Mouse (Mus musculus): ENCODE results near the gene Glipr1. TPM values are rescaled to one million over a fixed set of nuclear protein-coding genes. Genes with fewer than 3 reads are reported as not detected.

Gene Glipr1
- total and polyA plus RNA-seq, 3 experiments = 341 to 1,004 (median 471) TPM

GRCm38 (mm10) chr10:111948041-111948440 is 54.4 kb downstream of the Glipr1 start:
- no peaks in the 10 kb centered on the region for H3K9me3 ChIP-seq (replicated peaks; ENCODE audit: low read length)
- H3K36me3 ChIP-seq (replicated peaks in 1 of 2; ENCODE audit: control insufficient read depth in 1 of 2, insufficient read depth in 1 of 2, low read length in 1 of 2) = no peaks in the 10 kb centered on the region
- no peaks in the 10 kb centered on the region for H3K27me3 ChIP-seq (replicated peaks)
- H3K4me3 ChIP-seq (replicated peaks in 1 of 3; ENCODE audit: low read depth in 2 of 3, low read length in 2 of 3, poor library complexity in 1 of 3) = no peak overlapping the region
- no peak overlapping the region for H3K4me2 ChIP-seq (ENCODE audit: insufficient read depth, low read depth, poor library complexity, severe bottlenecking)
- DNase-seq (ENCODE audit: extremely low read depth) = no peak
- no peaks in the 10 kb centered on the region for H3K4me1 ChIP-seq (ENCODE audit: control insufficient read depth in 1 of 2, insufficient read depth in 2 of 2)
- H3K9ac ChIP-seq (ENCODE audit: insufficient read depth, low read depth) = no peak overlapping the region
- dilution Hi-C loops (cut with MboI; ENCODE audit: extremely low pct_ligation_motif_present, extremely low pct_unique_long_range_greater_than_20kb, low sequenced_read_pairs) (no loop called here), in situ Hi-C loops (cut with MboI; ENCODE audit: low pct_ligation_motif_present, low pct_unique_long_range_greater_than_20kb, low sequenced_read_pairs) (loop anchor here (25.0 kb wide), 1 partner anchor 636 kb away; no protein-coding TSS in a partner anchor)
- no peak for TF ChIP-seq POLR2AphosphoS2 (IDR thresholded peaks at IDR 0.05; ENCODE audit: low read depth, low read length)
- TF ChIP-seq GABPA (IDR thresholded peaks at IDR 0.05; ENCODE audit: insufficient replicate concordance, low read depth, low read length) = no peak
- TF ChIP-seq ZKSCAN1 (IDR thresholded peaks at IDR 0.05; ENCODE audit: borderline replicate concordance, low read depth, low read length) = no peak
- no peak for TF ChIP-seq CTCF (conservative IDR thresholded peaks at IDR 0.05 in 1 of 2, IDR thresholded peaks at IDR 0.05 in 1 of 2; ENCODE audit: low read depth in 2 of 2, low read length in 2 of 2)
- no peak for TF ChIP-seq POLR2A (IDR thresholded peaks at IDR 0.05; ENCODE audit: low read depth, low read length)
- TF ChIP-seq BHLHE40 (IDR thresholded peaks at IDR 0.05; ENCODE audit: low read depth, low read length) = no peak
- no peak for TF ChIP-seq NELFE (IDR thresholded peaks at IDR 0.05; ENCODE audit: low read depth, low read length)
- H3K27ac ChIP-seq (ENCODE audit: insufficient read depth, low read depth) = no peak overlapping the region
- H3K79me2 ChIP-seq (replicated peaks; ENCODE audit: control insufficient read depth, extremely low read depth, insufficient read depth, poor library complexity, severe bottlenecking) = no peaks in the 10 kb centered on the region

GRCm38 (mm10) chr10:111945563-111945962 is 56.9 kb downstream of the Glipr1 start:
- DNase-seq (ENCODE audit: extremely low read depth) = no peak
- dilution Hi-C loops (cut with MboI; ENCODE audit: extremely low pct_ligation_motif_present, extremely low pct_unique_long_range_greater_than_20kb, low sequenced_read_pairs) = no loop called here

GRCm38 (mm10) chr10:111943026-111943425 is 59.4 kb downstream of the Glipr1 start:
- Histone ChIP-seq H3K27me3 (replicated peaks) (no peaks in the 10 kb centered on the region), H3K36me3 (replicated peaks in 1 of 2; ENCODE audit: control insufficient read depth in 1 of 2, insufficient read depth in 1 of 2, low read length in 1 of 2) (no peaks in the 10 kb centered on the region), H3K79me2 (replicated peaks; ENCODE audit: control insufficient read depth, extremely low read depth, insufficient read depth, poor library complexity, severe bottlenecking) (no peaks in the 10 kb centered on the region), H3K27ac (ENCODE audit: insufficient read depth, low read depth) (no peak overlapping the region), H3K4me2 (ENCODE audit: insufficient read depth, low read depth, poor library complexity, severe bottlenecking) (no peak overlapping the region), H3K4me3 (replicated peaks in 1 of 3; ENCODE audit: low read depth in 2 of 3, low read length in 2 of 3, poor library complexity in 1 of 3) (no peak overlapping the region), H3K4me1 (ENCODE audit: control insufficient read depth in 1 of 2, insufficient read depth in 2 of 2) (no peaks in the 10 kb centered on the region), H3K9me3 (replicated peaks; ENCODE audit: low read length) (no peaks in the 10 kb centered on the region), H3K9ac (ENCODE audit: insufficient read depth, low read depth) (no peak overlapping the region)
- no peak for TF ChIP-seq GABPA (IDR thresholded peaks at IDR 0.05; ENCODE audit: insufficient replicate concordance, low read depth, low read length)
- TF ChIP-seq RAD21 (IDR thresholded peaks at IDR 0.05; ENCODE audit: low read depth, low read length) = no peak
- TF ChIP-seq E2F4 (IDR thresholded peaks at IDR 0.05; ENCODE audit: insufficient replicate concordance, low read depth, low read length) = no peak
- no peak for TF ChIP-seq CHD1 (IDR thresholded peaks at IDR 0.05; ENCODE audit: low read depth, low read length)
- no peak for DNase-seq (ENCODE audit: extremely low read depth)
- in situ Hi-C loops (cut with MboI; ENCODE audit: low pct_ligation_motif_present, low pct_unique_long_range_greater_than_20kb, low sequenced_read_pairs) = loop anchor here (25.0 kb wide), 1 partner anchor 631 kb away; no protein-coding TSS in a partner anchor
- dilution Hi-C loops (cut with MboI; ENCODE audit: extremely low pct_ligation_motif_present, extremely low pct_unique_long_range_greater_than_20kb, low sequenced_read_pairs) = no loop called here

More at GRCm38 (mm10) chr10:111945563-111945962, 56.9 kb downstream of the Glipr1 start:
- H3K4me2 ChIP-seq (ENCODE audit: insufficient read depth, low read depth, poor library complexity, severe bottlenecking) = no peak overlapping the region
- no peak overlapping the region for H3K27ac ChIP-seq (ENCODE audit: insufficient read depth, low read depth)
- in situ Hi-C loops (cut with MboI; ENCODE audit: low pct_ligation_motif_present, low pct_unique_long_range_greater_than_20kb, low sequenced_read_pairs) = loop anchor here (25.0 kb wide), 1 partner anchor 633 kb away; no protein-coding TSS in a partner anchor
- no peak overlapping the region for H3K4me3 ChIP-seq (replicated peaks in 1 of 3; ENCODE audit: low read depth in 2 of 3, low read length in 2 of 3, poor library complexity in 1 of 3)
- no peaks in the 10 kb centered on the region for H3K79me2 ChIP-seq (replicated peaks; ENCODE audit: control insufficient read depth, extremely low read depth, insufficient read depth, poor library complexity, severe bottlenecking)
- no peak overlapping the region for H3K9ac ChIP-seq (ENCODE audit: insufficient read depth, low read depth)
- no peaks in the 10 kb centered on the region for H3K27me3 ChIP-seq (replicated peaks)
- H3K9me3 ChIP-seq (replicated peaks; ENCODE audit: low read length) = no peaks in the 10 kb centered on the region
- no peaks in the 10 kb centered on the region for H3K36me3 ChIP-seq (replicated peaks in 1 of 2; ENCODE audit: control insufficient read depth in 1 of 2, insufficient read depth in 1 of 2, low read length in 1 of 2)
- no peak for TF ChIP-seq PAX5 (IDR thresholded peaks at IDR 0.05; ENCODE audit: low read length)
- TF ChIP-seq POLR2AphosphoS2 (IDR thresholded peaks at IDR 0.05; ENCODE audit: low read depth, low read length) = no peak
- no peak for TF ChIP-seq JUND (conservative IDR thresholded peaks at IDR 0.05; ENCODE audit: low read depth, low read length)
- TF ChIP-seq JUN (IDR thresholded peaks at IDR 0.05; ENCODE audit: insufficient read depth, low read depth, low read length) = no peak
- TF ChIP-seq SIN3A (IDR thresholded peaks at IDR 0.05; ENCODE audit: low read length) = no peak
- no peak for TF ChIP-seq E2F4 (IDR thresholded peaks at IDR 0.05; ENCODE audit: insufficient replicate concordance, low read depth, low read length)
- no peak for TF ChIP-seq BHLHE40 (IDR thresholded peaks at IDR 0.05; ENCODE audit: low read depth, low read length)
- TF ChIP-seq CTCF (conservative IDR thresholded peaks at IDR 0.05 in 1 of 2, IDR thresholded peaks at IDR 0.05 in 1 of 2; ENCODE audit: low read depth in 2 of 2, low read length in 2 of 2) = no peak
- no peak for TF ChIP-seq ZKSCAN1 (IDR thresholded peaks at IDR 0.05; ENCODE audit: borderline replicate concordance, low read depth, low read length)
- TF ChIP-seq RAD21 (IDR thresholded peaks at IDR 0.05; ENCODE audit: low read depth, low read length) = no peak
- TF ChIP-seq POLR2A (IDR thresholded peaks at IDR 0.05; ENCODE audit: low read depth, low read length) = no peak
- no peak for TF ChIP-seq KAT2A (IDR thresholded peaks at IDR 0.05; ENCODE audit: insufficient replicate concordance, low read length)
- TF ChIP-seq MEF2A (IDR thresholded peaks at IDR 0.05; ENCODE audit: borderline replicate concordance, low read depth, low read length) = no peak
- no peak for TF ChIP-seq SMC3 (IDR thresholded peaks at IDR 0.05; ENCODE audit: low read depth, low read length)
- TF ChIP-seq MAX (IDR thresholded peaks at IDR 0.05; ENCODE audit: low read length) = no peak
- no peak for TF ChIP-seq ELF1 (IDR thresholded peaks at IDR 0.05; ENCODE audit: low read depth, low read length)
- TF ChIP-seq ZC3H11A (IDR thresholded peaks at IDR 0.05; ENCODE audit: low read depth, low read length) = no peak
- TF ChIP-seq RCOR1 (conservative IDR thresholded peaks at IDR 0.05; ENCODE audit: low read depth, low read length) = no peak
- TF ChIP-seq NRF1 (IDR thresholded peaks at IDR 0.05; ENCODE audit: low read depth, low read length) = no peak
- H3K4me1 ChIP-seq (ENCODE audit: control insufficient read depth in 1 of 2, insufficient read depth in 2 of 2) = no peaks in the 10 kb centered on the region

Measured in CH12.LX (cell line).